Mouse (Mus musculus) spleen, embryonic (tissue): ENCODE data around the gene Mkrn2.
"Not testable (repeated sequence)": the region's sequence is repeated elsewhere in the genome, so short reads cannot be mapped to it uniquely, and the experiment has no call there.

Experiments used
- CTCF ChIA-PET: fragments of 350-600 bp; sonication (Branson Sonifier 250); formaldehyde crosslinking; loops from one replicate; lab custom pipeline; 2022; lab: Charles Lee

The Mkrn2 gene

DNA sequence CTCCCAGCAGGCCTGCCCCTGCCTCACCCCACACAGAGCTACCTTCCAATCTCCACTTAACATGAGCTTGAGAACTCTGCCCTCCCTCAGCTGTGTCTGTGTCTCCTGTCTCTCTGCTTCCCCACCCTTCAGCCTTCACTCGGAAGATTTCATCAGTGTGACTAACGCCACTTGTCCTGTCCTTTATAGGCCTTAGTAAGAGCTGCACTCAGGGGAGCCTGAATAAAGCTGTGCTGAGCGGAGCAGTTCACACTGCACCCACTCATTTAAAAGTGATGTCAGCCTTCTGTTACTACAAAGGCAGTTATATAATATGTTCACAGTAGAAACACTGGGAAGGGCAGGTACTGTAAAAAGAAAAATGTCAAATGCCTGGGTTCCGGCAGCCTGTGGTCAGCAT is 5.7 kb downstream of the Mkrn2 start:
- CTCF ChIA-PET, result interaction anchor here (0.6 to 0.7 kb wide), 3 partner anchors 63 to 392 kb away, joined by 3 to 8 read pairs (median 3); no protein-coding TSS in a partner anchor

DNA sequence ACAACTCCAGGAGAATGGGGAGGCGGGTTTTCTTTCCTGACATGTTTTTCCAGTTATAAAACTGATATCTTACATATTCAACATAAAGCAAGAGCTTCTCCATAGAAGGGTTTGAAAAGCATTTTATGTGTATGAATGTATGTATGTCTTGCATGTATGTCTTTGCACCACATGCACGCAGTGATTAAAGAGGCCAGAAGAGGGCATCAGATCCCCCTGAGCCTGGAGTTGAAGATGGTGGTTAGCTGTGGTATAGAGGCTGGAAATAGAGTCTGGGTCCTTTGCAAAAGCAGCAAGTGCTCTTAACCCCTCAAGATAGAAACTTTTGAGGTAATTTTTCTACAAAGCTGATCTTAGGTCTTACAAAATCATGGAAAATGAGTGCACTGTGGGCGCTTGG is 7.4 kb downstream of the Mkrn2 start:
- CTCF ChIA-PET, result interaction anchor here (0.6 kb wide), 1 partner anchor 1984 kb away, joined by 3 read pairs; no protein-coding TSS in a partner anchor

DNA sequence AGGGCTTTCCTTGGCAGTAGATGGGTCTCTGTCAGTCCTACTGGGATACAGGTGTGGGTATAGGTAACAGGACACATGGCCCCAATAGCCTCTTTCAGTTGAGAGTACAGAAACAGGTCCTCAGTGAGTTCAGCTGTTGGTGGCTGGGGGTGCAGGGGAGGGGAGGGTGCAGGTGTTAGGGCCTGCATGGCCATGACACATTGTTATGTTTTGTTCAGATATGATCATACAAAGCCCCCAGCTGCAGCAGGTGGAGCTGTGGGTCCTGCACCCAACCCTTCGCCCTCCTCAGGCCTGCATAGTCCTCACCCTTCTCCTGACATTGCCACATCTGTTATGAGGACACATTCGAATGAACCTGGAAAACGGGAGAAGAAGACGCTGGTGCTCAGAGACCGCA is 8.6 kb downstream of the Mkrn2 start:
- CTCF ChIA-PET, result no interaction called here

DNA sequence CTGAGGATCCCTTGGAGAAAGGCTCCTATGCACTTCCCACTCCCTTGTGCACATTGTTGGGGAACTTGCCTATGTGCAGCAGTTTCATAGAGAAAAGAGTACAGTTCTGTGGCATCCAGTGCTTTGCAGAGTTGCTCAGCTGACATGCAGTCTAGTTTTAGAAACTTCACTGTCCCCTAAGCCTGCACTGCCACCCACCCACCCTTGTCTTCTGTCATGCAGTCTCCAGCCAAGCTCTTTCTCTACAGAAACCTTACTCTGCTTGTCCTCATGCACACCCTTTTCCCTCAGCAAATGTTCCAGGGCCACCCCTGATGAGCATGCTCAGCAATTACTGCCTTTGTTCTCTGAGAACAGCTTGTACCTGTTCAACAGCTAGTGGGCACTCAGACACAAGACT is 12.1 kb downstream of the Mkrn2 start:
- CTCF ChIA-PET, result no interaction called here

DNA sequence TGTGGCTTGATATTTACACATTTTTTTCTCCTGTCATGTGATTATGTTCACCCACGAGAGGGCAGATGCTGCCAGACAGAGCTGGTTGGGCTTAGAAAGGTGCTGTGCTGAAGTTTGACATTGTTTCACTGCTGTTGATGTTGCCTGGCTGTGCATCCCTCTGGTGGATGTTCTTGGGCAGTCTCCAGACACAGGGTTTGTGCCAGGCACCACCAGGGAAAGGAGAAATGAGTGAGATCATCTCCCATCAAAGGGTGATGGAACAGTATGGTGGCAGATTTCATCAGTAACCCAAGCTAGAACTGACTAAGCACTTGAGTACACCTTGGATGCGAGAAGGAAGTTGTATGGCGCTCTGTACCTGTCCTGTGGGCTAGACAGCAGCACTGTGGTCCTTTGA is 14.3 kb downstream of the Mkrn2 start:
- CTCF ChIA-PET, result no interaction called here

DNA sequence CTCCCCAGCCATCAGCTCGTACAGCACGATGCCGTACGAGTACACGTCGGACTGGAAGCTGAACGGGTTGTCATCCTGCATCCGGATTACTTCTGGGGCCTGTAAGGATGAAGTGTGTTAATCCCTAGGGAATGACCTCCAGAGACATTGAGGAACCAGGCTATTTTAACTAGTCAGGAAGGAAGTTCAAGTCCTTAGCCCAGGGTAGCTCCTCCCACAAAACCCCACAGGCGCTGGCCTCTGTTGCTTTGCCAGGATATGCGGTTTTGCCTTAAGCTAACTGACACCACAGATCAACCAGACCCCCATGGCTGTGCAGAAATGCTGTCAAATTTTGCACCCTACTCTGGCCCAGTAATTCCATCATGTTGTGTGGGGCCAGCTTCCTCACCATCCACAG is 18.1 kb downstream of the Mkrn2 start:
- CTCF ChIA-PET, result no interaction called here

DNA sequence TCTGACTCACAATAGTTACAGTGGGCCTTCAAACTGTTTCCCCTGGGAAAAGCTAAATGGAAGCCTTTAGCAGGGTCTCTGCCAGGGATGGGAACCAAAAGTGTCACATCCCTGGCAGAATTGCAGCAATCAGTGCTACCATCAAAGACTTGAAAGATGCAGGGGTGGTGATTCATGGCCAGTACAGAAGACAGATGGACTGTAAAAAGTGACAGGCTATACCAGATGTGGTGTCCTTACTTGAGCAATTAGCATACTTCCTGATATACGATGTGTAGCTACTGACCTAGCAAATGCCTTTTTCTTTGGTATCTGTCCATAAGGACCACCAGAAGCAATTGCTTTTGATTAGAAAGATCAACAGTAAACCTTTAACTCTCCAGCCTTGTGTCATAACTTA is 19.2 kb downstream of the Mkrn2 start:
- CTCF ChIA-PET, result interaction anchor here (0.6 kb wide), 1 partner anchor 182 kb away, joined by 5 read pairs; no protein-coding TSS in a partner anchor

DNA sequence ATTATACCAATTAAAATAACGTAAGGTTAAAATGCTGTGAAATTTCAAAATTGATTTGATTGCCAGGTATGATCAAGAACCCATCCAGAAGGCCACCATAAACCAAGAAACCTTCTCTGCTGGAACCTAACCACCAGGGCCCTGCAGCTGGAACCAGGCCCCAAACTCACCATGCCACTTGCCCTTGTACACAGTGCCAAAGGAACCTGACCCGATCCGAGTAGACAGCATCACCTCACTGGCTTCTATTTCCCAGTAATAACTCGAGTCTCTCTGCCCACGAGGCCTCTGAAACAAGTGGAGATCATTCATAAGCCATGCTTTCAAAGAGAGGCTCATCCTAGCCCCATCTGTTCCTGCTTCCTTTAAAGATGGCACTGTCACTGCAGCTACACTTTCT is 24.4 kb downstream of the Mkrn2 start:
- CTCF ChIA-PET, result no interaction called here

DNA sequence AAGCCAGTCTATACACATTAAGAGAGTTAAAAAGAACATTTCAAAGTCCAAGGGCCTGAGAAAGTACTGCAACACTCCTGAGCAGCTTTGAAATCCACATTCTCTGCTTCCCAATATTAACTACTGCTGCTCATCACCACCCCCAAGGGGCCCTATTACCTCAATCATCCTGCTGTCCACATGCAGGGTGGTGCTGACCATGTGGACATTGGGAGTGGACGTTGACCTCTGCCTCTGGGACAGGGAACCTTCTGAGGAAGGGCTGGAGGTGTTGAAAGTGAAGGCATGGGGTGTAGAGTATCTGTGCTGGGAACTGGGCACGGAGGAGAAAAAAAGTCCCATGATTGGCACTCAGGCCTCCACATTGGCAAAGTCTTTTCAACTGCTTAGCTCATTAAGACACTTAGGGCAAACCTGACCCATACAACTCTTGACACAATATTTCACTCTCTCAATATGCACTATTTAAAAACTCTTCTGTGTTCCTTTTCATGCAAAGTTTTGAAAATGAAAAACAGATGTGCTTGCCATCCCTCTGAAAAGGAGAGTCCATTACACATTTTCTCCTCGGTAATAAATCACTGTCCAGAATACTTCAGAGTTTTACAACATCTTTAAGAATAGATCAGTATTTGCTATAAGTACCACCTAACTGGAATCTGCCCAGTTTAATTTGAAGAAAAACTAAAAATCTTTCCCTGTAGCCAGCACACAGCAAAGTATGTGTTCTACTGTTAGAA is 29.5 kb downstream of the Mkrn2 start:
- CTCF ChIA-PET, result no interaction called here

DNA sequence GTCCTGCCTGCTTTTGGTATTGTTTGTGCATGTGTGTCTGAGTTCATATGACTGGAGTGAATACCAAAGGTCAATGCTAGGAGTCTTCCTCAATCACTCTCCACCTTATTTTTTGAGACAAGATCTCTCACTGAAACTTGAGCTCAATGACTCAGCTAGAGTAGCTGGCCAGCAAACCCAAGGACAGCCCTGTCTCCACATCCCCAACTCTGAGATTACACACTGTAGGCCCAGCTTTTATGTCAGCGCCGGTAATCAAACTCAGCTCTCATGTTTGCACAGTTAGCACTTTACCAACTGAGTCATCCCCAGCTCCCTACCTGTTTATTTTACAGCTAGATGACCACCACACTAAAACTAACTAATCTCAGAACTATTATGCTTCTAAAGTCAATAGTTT is 32.3 kb downstream of the Mkrn2 start:
- CTCF ChIA-PET, result no interaction called here

DNA sequence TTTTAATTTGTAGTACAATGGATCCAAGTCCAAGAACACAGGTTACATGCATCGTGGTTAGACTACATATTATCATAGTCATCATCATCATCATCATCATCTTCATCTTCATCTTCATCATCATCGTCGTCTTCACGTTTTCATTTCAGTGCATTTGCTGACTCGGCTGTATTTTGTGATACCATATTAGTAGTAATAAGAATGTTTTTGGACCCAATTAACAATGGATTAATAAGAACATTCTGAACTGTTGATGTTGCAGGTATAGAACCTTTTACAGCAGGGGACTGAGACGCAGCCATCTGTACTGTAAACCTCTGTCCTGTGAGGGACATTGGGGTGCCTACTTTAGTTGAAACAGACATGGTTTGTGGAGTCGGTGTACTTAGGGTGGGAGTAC is 36.5 kb downstream of the Mkrn2 start:
- CTCF ChIA-PET, result not testable (repeated sequence)

DNA sequence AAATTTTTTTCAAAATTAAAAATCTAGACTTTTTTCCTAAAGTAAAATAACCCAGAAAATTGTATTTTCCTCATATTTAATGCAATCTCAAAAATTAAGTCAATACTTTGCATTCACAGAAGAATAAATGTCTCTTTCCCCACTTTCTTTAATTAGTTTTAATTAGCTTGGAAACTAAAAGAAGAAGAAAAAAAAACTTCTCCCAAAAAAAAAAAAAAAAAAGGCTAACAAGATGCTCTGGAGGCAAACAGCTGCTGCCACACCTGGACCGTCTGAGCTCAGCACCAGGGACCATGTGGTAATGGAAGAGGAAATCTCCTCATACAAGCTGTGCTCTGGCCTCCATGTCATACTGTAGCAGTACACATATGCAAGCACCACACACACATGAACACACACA is 41.6 kb downstream of the Mkrn2 start:
- CTCF ChIA-PET, result no interaction called here

DNA sequence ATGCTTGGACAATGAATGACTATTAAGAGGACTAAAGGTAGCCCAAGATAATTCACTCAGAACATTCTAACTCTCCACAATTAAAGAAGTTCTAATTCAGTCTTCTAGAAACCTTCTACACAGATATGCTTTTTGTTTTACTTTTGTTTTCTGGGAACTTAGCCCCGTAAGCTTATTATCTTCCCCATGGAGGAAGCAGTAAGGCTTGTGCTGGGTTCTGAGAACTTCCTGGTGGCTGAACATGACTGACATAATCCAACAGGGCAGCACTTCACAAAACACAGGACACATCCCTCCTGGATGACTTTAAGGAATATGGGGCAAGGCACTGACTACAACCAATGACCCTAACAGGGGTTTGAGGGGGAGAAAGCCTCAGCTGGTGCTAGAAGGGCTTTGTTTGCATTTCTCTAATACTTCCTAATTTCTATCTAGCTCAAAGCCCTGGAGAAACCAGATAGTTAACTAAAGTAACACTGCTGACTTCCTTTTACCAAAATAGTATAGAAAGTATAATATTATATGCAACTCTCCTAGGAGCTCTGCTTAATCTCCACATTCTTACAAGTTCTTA is 48.2 kb downstream of the Mkrn2 start:
- CTCF ChIA-PET, result no interaction called here

DNA sequence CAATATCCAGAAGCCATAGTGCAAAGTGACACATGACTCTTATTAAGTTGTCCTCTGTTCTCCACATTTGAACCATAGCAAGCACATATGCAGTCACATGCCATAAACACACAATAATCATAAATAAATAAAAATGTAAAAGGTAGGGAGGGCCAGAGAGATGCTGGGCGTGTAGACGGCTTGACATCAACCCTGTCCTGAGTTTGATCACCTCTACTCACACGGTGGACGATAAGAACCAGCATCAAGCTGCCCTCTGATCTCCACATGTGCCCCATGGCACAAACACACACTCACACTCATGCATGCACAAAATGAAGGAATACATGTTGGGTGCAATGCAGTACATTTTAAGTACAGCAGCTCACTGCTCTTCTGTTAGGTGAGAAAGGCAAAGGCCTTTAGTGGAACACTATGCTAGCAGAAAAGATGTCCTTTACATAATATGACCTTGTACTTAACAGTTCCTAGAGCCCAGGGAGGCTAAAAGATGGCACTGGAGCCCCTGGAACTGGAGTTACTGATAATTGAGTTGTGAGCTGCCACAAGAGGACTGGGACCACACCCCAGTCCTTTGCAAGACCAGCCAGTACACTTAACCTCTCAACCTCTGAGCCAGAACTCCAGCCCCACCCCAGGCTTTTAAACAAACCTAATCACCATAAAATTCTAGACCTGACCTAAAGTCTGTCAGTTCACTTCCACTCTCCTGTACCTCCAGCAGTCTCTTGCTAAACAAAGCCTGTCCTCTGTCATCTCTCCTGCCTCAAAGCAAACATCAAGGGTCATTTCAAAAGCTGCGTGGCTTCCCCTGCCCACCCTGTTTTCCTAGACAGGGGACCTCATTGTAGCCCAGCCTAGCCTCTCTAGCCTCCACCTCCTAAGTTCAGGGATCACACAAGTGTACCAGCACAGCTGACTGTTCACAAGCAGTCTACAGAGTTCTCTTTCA is 49.0 kb downstream of the Mkrn2 start:
- CTCF ChIA-PET, result interaction anchor here (0.6 kb wide), 1 partner anchor 9 kb away, joined by 4 read pairs; no protein-coding TSS in a partner anchor

DNA sequence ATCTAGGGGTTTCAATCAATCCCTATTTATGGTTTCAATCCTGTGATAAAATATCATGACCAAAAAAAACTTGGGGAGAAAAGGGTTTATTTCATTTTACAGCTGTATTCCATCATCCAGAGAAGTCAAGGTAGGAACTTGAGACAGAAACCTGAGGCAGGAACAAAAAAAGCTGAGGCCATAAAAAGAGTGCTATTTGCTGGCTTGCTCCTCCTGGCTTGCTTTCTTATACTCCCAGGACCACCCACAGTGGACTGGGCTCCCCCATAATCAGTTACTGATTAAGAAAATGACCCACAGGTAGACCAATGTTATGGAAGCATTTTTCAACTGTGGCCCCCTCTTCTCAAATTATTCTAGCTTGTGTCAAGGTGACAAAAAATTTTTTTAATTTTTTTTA is 50.0 kb downstream of the Mkrn2 start:
- CTCF ChIA-PET, result no interaction called here

DNA sequence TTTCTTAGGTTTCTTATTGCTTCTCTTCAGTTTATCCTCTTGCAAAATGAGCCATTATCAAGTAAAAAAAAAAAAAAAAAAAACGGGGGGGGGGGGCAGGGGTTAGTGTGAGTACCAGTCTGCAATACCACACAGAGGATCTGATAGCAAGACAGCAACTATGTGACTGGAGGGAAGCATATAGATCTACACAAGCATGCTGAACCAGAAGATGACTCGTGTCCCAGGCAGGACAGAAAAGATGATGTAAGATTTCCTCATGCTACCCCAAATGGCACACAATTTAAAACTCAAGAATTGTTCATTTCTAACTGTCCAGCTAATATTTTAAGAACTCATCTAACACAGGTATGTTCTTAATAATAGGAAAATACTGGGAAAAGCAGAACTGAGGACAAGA is 52.2 kb downstream of the Mkrn2 start:
- CTCF ChIA-PET, result no interaction called here

DNA sequence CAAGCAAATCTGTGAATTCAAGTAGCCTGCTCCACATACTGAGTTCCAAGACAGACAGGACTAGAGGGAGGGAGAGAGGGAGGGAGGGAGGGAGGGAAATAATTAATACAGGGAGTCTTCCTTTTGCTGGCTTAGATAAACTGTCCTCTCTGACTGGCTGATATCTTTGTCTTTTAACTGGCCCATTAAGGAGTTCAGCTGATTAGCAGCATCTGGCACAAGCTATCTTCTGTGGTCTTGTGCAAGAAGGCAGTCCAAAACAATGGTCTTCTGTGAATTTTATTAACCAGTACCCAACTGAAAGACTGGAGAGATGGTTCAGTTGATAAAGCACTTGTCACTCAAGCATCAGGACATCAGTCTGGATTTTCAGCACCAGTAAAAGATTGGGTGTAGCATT is 57.1 kb downstream of the Mkrn2 start:
- CTCF ChIA-PET, result interaction anchor here (0.8 kb wide), 1 partner anchor 145 kb away, joined by 6 read pairs; no protein-coding TSS in a partner anchor

DNA sequence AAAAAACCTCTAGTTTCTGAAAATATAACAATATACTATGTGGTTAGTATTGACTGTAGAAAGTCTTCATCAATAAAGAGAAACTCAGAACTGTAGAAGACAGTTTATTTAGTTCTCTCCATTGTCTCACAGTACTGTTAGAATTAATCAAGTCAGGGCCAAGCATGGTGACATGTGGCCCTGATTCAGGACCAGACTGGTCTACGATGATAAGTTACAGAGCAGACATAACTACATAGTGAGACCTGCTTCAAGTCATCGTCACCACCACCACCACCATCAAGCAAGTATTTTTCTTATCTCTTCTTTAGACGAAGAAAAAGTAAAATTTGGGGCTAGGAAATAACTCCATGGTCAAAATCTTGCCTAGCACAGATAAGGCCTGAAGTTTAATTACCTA is 62.6 kb downstream of the Mkrn2 start:
- CTCF ChIA-PET, result interaction anchor here (0.8 kb wide), 1 partner anchor 36 kb away, joined by 3 read pairs; no protein-coding TSS in a partner anchor

DNA sequence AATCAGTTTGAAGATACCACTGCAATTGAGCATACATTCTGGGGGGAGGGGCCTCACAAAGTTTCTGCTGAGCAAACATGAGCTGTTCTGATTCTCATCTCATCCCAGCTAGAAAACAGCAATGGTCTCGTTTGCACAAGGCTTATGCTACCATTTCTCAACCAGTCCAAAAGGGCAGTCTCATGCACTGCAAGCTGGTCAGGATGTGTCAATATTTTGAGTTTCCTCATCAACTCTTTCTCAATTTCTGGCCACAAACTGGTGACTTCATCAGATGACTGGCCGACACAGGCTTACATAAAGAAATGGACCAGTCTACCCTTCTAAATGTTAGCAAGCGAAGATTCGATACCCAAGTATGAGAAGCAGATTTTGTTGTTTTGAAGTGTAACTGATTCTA is 64.9 kb downstream of the Mkrn2 start:
- CTCF ChIA-PET, result interaction anchor here (0.6 kb wide), 1 partner anchor 231 kb away, joined by 14 read pairs; no protein-coding TSS in a partner anchor
